Mouse (Mus musculus) liver, postnatal 0 days (tissue): ENCODE measurements around the gene Camk2g. TPM values are rescaled to one million over a fixed set of nuclear protein-coding genes. Genes with fewer than 3 reads are reported as not detected.

Experiments used
- ATAC-seq: fragments of 200-750 bp; cut with Nextera tagmentation; 2 replicates; pipeline ENCODE4 v1.8.0; 2017; ENCODE audit warnings: mild to moderate bottlenecking, moderate library complexity
- DNase-seq: peaks from one replicate; pipeline ENCODE4 v3.0.0-alpha.2; 2016
- H3K27ac ChIP-seq: fragments of 300-500 bp; sonication (generic); 2 replicates; pipeline ENCODE4 v1.5.1; 2014; ENCODE audit warnings: antibody characterized with exemption, moderate library complexity, mild to moderate bottlenecking, low read depth
- H3K27me3 ChIP-seq: fragments of 300-500 bp; sonication (generic); 2 replicates; pipeline ENCODE4 v1.6.1; 2014; ENCODE audit warnings: low read length, control low read depth, mixed read lengths; ENCODE audit not compliant: insufficient read depth
- H3K36me3 ChIP-seq: fragments of 300-500 bp; sonication (generic); replicated peaks from 2 replicates; pipeline ENCODE4 v1.6.1; 2014; ENCODE audit warnings: mild to moderate bottlenecking, control low read depth, low read length, moderate library complexity, mixed read lengths; ENCODE audit not compliant: insufficient read depth
- H3K4me1 ChIP-seq: fragments of 300-500 bp; sonication (generic); 2 replicates; pipeline ENCODE4 v1.6.1; 2014; ENCODE audit warnings: antibody characterized with exemption, mild to moderate bottlenecking, control low read depth; ENCODE audit not compliant: insufficient read depth
- H3K4me2 ChIP-seq: fragments of 300-500 bp; sonication (generic); 2 replicates; pipeline ENCODE4 v1.6.1; 2014; ENCODE audit warnings: low read depth, mild to moderate bottlenecking, low read length, moderate library complexity, mixed read lengths
- H3K4me3 ChIP-seq: fragments of 300-500 bp; sonication (generic); 2 replicates; pipeline ENCODE4 v1.5.1; 2014; ENCODE audit warnings: low read depth, low read length
- H3K9ac ChIP-seq: fragments of 300-500 bp; sonication (generic); replicated peaks from 2 replicates; pipeline ENCODE4 v1.6.1; 2014; ENCODE audit warnings: mild to moderate bottlenecking, moderate library complexity
- H3K9me3 ChIP-seq: fragments of 300-500 bp; sonication (generic); 2 replicates; pipeline ENCODE4 v1.6.1; 2016; ENCODE audit warnings: mild to moderate bottlenecking, control low read depth, low read length, mixed read lengths
- CTCF ChIP-seq: sonication (generic); IDR thresholded peaks from 2 replicates; pipeline ENCODE4 v1.5.1; 2016; ENCODE audit warnings: antibody characterized with exemption, low read depth
- EP300 ChIP-seq: IDR thresholded peaks from 2 replicates; pipeline ENCODE4 v1.6.1; 2016; ENCODE audit warnings: antibody characterized with exemption, low read depth, mild to moderate bottlenecking
- WGBS: fragments of 180-500 bp; shearing (Covaris S2); extraction: QIAGEN DNeasy Blood & Tissue Kit; methylation state at CpG from one replicate; pipeline ENCODE4 v1.1.7; 2014; ENCODE audit not compliant: insufficient replicate concordance; 5-methylcytosine and 5-hydroxymethylcytosine counted together
- polyA plus RNA-seq: library from polyadenylated mRNA; unstranded; fragments of >200 nt; fragmentation: Nextera tagmentation; extraction: Ambion mirVana; gene quantifications from 2 replicates; pipeline ENCODE4 v1.2.1, GENCODE M21; 2015

Camk2g gene
- polyA plus RNA-seq, 1 experiment from 2014 or later: 6.6 TPM

DNA sequence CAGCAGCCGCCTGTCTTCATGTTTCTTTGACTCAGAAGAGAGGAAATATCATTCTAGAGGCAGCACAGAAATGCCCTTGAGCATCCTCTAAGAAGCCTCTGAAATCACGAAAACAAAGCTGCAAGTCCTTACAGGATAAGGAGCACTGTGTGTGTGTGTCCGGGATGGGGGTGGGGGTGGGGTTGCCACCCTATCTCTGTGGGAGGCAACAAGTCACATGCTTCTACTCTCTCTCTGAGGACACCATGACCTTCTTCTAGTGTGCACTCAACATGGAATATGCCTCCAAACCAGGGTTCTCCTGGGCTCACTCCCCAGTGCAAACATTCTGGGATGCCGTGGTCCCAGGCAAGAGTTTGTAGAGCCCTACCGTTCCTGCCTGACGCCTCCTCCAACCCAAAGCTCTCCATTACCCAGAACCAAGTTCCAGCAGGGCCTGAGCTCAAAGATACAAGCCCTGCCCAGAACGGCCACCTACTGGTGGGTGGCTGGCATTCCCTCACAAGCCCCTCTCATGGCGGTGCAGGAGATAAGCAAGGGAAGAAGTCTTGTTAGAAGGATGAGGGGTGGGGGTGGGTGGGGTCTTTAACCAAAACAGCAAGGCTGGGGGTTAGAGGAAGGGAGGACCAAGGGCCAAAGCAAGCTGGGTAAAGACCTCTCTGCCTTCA lies 35.0 kb downstream of the Camk2g start:
- Histone ChIP-seq H3K9ac (no peak overlapping the region), H3K27ac (no peak overlapping the region), H3K36me3 (peaks cover 56% of the 10 kb centered on the region), H3K4me3 (no peak overlapping the region), H3K27me3 (no peaks in the 10 kb centered on the region), H3K9me3 (no peaks in the 10 kb centered on the region), H3K4me1 (no peaks in the 10 kb centered on the region), H3K4me2 (no peak overlapping the region)
- no peak for DNase-seq
- ATAC-seq: no peak
- WGBS: 66% methylated on average over 8 of the region's 8 CpGs
- no peak for TF ChIP-seq EP300
- TF ChIP-seq CTCF: peak; percentile 29; the same call in 1 of the 2 replicates

- Histone ChIP-seq H3K9me3 (no peaks in the 10 kb centered on the region), H3K27me3 (no peaks in the 10 kb centered on the region), H3K27ac (no peak overlapping the region), H3K4me3 (no peak overlapping the region), H3K36me3 (peaks cover 43% of the 10 kb centered on the region), H3K4me2 (no peak overlapping the region), H3K4me1 (no peaks in the 10 kb centered on the region), H3K9ac (no peak overlapping the region)
- WGBS: 87% methylated on average over 22 of the region's 22 CpGs
- ATAC-seq (no peak), DNase-seq (no peak)
- TF ChIP-seq EP300 (no peak), CTCF (no peak)
Measured at GRCm38 (mm10) chr14:20757370-20757907, 36.4 kb downstream of the Camk2g start.

DNA sequence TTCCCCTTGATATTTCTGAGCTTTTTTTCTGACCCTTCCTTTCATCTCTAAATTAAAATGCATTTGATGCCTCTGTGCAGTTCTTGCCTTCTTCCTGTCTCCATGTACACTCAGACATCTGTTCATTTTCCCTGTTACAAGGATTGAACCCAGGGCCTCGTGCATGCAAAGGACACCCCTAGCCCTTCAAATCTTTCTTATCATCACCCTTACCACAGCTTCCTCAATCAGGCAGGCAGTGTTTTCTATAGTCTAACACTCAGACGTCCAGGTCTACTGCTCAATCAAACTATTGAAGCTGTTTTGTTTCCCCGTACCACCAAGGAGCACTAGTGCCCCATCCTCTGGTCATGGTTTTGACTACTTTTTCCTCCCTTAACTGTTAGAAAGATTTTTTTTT lies 40.1 kb downstream of the Camk2g start:
- WGBS: 44% methylated on average over 3 of the region's 3 CpGs
- no peak for TF ChIP-seq EP300
- no peak for TF ChIP-seq CTCF
- no peak overlapping the region for H3K27ac ChIP-seq
- DNase-seq: no peak
- H3K4me3 ChIP-seq: no peak overlapping the region
- H3K36me3 ChIP-seq: peaks cover 18% of the 10 kb centered on the region
- no peaks in the 10 kb centered on the region for H3K4me1 ChIP-seq
- H3K27me3 ChIP-seq: no peaks in the 10 kb centered on the region
- H3K4me2 ChIP-seq: no peak overlapping the region
- H3K9me3 ChIP-seq: no peaks in the 10 kb centered on the region
- no peak for ATAC-seq
- no peak overlapping the region for H3K9ac ChIP-seq

GRCm38 (mm10) chr14:20750503-20750902 lies 43.4 kb downstream of the Camk2g start:
- no peak overlapping the region for H3K4me2 ChIP-seq
- no peaks in the 10 kb centered on the region for H3K27me3 ChIP-seq
- H3K27ac ChIP-seq: no peak overlapping the region
- no peak overlapping the region for H3K9ac ChIP-seq
- 81% methylated on average over 5 of the region's 5 CpGs for WGBS
- peaks cover 4% of the 10 kb centered on the region for H3K36me3 ChIP-seq
- DNase-seq (no peak), ATAC-seq (no peak)
- H3K9me3 ChIP-seq: no peaks in the 10 kb centered on the region
- no peaks in the 10 kb centered on the region for H3K4me1 ChIP-seq
- TF ChIP-seq EP300 (no peak), CTCF (no peak)
- H3K4me3 ChIP-seq: no peak overlapping the region

- Histone ChIP-seq H3K4me2 (no peak overlapping the region), H3K36me3 (peaks cover 8% of the 10 kb centered on the region; the same call in 1 of the 2 replicates), H3K4me3 (no peak overlapping the region), H3K27me3 (no peaks in the 10 kb centered on the region), H3K9me3 (no peaks in the 10 kb centered on the region), H3K27ac (no peak overlapping the region), H3K4me1 (no peaks in the 10 kb centered on the region), H3K9ac (no peak overlapping the region)
- DNase-seq (no peak), ATAC-seq (no peak)
- WGBS: 84% methylated on average over 4 of the region's 4 CpGs
- TF ChIP-seq EP300 (no peak), CTCF (no peak)
Measured at GRCm38 (mm10) chr14:20749494-20750051, 44.3 kb downstream of the Camk2g start.

- Histone ChIP-seq H3K27me3 (no peaks in the 10 kb centered on the region), H3K27ac (no peak overlapping the region), H3K4me2 (no peak overlapping the region), H3K4me1 (no peaks in the 10 kb centered on the region), H3K4me3 (no peak overlapping the region), H3K36me3 (peaks cover 18% of the 10 kb centered on the region; the same call in 1 of the 2 replicates), H3K9me3 (no peaks in the 10 kb centered on the region), H3K9ac (no peak overlapping the region)
- ATAC-seq: no peak
- TF ChIP-seq EP300 (no peak), CTCF (no peak)
- no peak for DNase-seq
- 78% methylated on average over 4 of the region's 4 CpGs for WGBS
Measured at GRCm38 (mm10) chr14:20748388-20748787, 45.5 kb downstream of the Camk2g start.
